Mouse (Mus musculus) mesoderm, embryonic 11.5 days (tissue): ENCODE measurements around the gene Elovl2.
A peak's percentile ranks its signal among the peaks of the same experiment; 100 is the strongest.
"Not testable (repeated sequence)": the region's sequence is repeated elsewhere in the genome, so short reads cannot be mapped to it uniquely, and the experiment has no call there.

Source experiments
- DNase-seq: peaks from one replicate; pipeline ENCODE4 v3.0.0-alpha.2; 2012; ENCODE audit warnings: low read depth, low spot score

Elovl2 gene

DNA sequence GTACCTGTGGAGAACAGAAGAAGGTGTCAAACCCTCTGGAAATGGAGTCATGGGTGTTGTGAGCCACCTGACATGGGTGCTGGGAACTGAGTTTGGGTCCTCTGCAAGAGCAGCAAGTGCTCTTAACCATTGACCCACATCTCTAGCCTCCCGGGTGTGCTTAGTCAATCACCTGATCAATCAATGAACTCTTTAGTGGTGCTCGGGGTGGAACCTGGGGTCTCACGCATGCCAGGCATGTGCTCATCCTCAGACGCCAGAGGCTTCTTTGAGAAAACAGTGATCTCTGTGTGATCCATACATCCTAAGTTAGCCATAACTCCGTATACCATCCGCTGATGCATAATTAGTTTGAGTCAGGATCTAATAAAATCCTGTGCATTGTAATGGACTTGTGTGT is 15.0 kb upstream of the Elovl2 start:
- DNase-seq, result no peak

DNA sequence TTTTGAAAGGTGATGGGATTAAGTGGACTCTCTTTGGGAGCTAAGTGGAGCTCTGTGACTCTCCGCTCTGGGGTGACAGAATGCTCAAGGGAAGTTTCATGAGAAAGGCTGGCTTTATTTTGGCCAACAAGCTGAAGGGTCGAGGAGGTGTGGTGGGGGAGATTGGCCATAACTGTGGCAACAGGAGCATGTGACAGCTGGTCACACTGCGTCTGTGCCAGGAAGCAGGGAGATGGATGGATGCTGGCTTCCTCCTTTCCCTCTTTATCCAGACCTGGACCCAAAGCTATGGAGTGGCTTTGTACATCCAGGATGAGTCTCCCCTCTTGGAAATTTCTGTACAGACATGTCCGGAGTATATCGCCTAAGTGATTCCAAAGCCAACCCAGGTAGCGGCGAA is 13.0 kb upstream of the Elovl2 start:
- DNase-seq, result no peak

DNA sequence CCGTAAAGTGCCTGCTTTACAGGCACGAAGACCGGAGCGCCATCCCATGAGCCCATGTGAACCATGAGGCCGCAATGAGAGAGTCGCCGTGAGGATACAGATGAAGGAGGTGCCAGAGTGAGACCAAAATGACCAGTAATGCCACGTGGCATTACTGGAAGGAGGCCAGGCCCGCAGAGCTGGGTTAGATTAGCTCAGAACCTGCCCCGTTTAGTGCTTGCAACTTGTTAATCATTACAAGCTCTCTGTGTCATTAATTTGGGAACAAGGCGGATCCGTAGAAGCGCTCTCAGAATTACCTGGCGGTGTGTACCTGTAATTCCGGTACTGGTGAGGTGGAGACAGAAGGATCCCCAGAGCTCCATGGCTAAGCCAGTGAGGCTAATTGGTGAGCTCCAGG is 12.0 kb upstream of the Elovl2 start:
- no peak for DNase-seq

DNA sequence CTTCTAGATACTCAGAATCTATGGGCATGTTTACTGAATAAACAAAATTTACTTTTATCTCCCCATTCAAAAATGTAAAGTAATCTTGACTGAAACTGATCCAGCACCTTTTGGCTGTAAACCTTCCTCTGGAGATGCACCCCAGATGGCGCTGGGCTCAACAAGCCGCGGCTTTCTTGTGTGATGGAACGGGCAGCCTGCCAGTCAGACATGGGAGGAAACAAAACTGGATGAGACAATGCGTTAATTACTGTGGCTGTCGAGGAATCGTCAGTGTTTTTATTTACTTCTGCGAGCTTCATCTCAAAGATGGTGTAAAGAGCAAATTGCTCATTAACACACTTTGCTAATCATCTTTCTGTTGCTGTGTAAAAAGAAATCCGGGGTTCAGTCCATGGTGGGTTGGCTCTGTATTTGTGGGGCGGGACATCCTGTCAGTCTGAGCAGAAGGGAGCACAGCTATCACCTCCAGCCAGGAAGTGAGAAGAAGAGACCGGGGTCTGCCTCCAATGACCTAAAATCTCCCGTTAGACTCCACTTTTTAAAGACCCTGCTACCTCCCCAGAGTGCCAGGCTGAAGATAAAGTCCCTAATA is 11.3 kb upstream of the Elovl2 start:
- no peak for DNase-seq

DNA sequence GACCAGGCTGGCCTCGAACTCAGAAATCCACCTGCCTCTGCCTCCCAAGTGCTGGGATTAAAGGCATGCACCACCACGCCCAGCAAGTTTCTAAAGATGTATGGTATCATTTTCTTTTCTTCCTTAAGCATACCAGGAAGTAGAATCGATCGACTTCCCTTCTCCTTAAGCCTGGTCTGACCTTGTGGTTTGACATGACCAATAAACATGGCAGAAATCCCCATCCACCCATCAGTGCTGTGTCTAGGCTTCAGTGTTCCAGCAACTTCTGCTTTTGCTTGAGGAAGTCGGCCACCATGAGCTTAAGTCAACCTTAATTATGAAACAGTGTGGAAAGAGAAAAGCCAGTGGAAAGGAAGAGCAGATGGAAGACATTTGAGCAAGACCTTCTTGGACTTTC is 10.1 kb upstream of the Elovl2 start:
- DNase-seq, result no peak

DNA sequence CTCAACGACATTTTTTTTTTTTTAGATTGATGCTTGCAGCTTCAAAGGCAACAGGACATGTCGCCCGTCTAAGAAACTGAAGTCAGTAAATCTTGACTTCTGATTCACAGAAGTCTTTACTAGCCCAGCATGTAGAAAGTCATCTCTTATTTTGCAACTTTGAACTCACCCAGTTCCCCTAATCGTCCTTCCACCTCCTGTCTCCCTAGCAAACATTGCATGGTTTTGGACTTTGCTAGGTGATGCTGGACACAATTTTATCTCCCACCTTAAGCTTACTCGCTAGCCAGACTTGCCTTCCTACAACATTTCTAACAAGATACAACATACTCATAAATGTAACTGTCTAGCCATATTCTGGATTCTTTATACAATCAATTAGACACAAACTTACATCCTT is 7.9 kb upstream of the Elovl2 start:
- DNase-seq, result no peak

DNA sequence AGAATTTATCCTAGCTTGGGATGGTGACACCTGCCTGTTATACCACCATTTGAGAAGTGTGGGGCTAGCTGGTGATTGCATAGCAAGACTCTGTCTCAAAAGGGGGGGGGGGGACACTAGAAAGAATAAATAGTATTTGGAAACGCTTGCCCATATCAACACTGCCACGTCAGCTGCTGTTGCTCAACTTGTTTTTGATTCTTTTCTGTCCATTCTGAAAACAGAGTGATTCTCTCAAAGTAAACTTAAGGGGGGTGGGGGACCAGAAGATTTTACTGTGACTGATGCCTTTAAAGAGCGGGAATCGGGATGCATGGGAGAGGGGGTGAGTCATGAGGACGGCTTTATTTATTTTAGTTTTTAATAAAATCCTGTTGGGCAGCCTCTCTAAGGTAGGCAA is 6.3 kb upstream of the Elovl2 start:
- no peak for DNase-seq

DNA sequence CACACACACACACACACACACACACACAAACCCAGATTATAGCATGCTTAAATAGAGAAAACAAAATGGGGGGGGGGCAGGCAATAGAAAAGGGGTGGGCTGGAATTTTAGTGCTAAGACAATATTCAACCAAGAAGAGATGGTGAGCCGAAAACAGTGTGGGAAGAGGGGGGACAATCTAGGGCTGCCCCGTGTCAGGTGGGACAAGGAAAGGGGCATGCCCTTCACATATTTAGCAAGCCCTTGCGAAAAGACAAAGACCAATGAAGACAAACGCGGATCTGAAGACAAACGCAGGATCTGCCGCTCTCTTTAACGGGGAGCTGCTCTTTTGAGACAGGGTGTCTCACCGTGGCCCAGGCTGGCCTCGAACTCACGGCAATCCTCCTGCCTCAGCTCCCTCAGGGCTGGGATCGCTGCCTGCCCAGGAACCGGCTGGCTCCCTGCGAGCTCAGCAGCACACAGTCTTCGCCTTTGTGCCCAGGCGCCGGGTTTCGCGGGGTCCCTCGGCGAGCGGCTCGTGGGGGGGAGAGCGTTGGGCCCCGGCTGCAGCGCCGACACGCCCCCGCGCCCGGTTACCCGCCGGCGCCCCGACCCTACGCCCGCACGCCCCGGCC is 410 bp downstream of the Elovl2 start:
- peak; percentile 56 for DNase-seq

DNA sequence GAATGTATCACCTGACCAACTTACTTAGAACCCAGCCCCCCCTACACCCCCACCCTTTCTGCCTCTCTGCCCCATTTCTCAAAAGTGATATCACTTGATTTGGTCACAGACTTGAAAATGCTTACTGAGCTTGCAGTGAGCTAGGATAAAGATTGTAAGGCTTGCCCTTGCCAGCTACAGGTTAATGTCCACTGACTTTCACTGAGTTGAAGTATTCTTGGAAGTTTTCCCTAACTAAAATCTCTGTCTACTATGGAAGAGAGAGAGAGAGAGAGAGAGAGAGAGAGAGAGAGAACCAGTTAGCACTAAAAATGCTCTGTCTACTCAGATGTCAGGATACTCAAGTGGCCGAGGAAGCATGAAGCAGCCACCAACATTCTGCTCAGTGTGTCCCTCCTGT is 1.1 kb downstream of the Elovl2 start:
- DNase-seq, result no peak

DNA sequence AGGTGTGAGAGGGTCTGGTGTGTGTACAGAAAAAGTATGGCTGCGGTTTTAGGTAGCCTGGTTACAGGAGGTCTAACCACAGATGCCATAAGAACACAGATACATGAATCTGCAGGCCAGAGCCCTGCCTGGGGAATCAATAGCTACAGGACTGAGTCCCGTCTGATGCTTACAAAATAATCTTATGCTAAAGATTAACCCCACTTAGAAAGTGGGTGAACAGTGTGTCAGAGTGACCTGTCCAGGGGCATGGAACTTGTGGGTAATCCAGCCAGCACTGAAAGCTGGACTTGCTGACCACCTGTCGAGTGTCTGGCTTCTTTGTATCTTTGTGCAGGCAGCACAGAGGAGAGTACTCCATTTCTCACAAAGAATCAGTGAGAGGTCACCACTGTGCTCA is 4.0 kb downstream of the Elovl2 start:
- no peak for DNase-seq

DNA sequence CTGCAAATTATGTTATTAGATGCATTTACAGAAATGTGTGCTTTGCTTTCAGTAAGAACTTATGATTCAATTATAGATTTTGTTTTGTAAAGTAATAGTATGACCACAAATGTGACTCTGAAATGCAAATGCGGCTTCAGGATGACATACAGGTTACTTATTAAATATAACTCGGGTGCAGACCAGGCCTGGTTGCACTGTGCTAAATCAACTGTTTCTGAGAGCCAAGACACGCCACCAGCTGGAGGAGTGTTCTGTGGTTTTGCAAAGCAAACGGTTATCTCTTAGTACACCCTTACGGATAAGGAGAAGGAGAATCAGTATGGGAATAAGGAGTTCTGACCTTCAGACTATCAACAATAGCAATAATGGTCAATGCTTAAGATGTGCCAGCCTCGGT is 4.5 kb downstream of the Elovl2 start:
- DNase-seq, result no peak

DNA sequence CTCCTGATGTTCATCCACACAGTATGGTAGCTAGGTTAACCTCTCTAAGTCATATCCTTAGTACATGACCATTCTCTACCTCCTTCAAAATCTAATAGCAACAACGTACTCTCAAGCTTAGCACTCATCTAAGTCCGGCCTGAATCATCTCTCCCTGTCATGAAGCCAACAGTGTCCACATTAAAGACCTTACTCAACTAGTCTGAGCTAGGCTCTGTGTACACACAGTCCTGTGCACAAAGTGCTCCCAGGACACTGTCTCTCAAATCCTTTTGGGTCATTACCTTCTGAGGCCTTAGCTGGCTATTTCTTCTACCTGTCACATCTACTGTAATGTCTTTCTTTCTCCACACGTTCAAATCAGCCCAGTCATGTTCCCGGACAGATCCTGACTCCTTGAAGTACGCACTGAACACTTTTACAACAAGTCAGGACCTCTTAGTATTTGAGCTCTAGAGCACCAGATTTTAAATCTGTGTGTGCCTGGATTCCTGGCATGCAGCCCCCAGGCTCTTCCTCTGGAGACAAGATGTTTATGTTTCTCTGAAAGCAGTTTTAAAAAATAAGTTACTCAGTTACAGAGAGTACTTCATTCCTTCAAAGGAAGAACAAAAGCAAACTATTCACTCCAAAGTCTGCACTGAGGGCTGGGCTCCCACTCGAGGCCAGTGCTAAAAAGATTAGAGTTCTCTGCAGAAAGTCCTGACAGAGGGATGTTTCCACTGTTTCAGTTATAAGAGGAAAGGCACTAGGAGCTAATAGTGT is 7.5 kb downstream of the Elovl2 start:
- DNase-seq, result no peak

DNA sequence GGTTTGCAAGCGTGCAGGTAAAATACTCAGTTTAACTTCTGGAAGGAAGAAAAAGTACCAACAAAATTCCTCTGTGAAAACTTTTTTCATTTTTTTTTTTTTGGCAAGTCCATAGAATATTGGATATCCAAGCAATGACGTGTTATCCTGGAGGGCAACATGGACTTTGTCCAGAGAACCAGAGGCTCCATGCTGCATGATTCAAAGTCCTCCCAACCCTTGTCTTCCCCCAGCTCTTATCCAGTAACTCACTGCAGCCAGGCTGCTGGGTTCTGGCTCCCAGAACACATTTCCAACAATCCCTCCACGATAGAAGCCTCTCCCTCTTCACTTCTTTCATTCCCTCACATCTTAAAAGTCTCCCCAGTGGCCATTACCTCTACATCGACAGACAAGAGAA is 8.9 kb downstream of the Elovl2 start:
- no peak for DNase-seq

DNA sequence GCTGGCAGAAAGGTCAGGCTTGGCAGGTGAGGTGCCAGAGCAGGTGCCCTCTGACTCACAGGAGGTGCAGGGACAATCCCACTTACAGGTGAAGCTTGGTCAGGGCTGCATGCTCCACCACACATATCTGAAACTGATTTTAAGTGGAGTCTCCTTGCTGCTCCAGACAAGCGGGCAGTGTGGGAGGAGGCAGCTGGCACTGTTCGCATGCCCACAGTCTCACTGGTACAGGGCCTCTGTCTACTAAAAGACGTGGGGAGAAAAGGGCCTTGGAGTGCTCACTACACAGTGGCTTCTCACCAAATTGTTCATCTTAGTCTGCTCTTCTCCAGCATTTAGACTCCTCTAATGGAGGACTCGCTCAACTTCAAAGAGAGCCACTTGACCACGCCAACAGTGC is 14.0 kb downstream of the Elovl2 start:
- DNase-seq, result no peak

DNA sequence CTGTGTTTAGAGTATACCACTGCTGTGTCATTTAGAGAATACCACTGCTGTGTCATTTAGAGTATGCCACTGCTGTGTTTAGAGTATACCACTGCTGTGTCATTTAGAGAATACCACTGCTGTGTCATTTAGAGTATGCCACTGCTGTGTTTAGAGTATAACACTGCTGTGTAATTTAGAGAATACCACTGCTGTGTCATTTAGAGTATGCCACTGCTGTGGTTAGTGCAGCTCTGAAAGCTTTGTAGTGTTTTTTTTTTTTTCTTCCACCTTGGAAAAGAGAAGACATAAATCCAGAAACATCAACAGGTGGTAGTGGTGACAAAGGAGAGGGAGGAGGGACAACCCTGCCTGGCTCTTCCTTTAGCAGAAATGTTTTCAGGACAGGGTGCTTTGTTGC is 14.6 kb downstream of the Elovl2 start:
- DNase-seq, result not testable (repeated sequence)

DNA sequence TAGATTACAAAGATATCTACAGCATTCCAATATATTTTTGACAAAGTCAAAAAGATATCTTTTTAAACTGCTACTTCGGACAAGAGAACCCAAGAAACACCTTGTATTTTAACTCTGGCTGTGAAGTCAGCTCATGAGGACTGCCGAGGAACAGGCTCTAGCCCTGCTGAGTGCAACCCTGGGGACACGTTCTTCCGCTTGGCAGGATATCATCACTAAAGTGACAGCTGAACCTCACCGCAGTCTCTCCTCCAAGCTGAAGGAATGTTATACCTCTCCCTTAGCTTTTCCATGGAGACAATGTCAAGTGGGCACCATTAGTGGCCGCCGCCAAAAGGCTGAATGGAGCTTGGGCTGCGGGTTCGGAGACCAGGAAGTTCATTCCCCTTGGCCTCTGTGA is 16.5 kb downstream of the Elovl2 start:
- no peak for DNase-seq

DNA sequence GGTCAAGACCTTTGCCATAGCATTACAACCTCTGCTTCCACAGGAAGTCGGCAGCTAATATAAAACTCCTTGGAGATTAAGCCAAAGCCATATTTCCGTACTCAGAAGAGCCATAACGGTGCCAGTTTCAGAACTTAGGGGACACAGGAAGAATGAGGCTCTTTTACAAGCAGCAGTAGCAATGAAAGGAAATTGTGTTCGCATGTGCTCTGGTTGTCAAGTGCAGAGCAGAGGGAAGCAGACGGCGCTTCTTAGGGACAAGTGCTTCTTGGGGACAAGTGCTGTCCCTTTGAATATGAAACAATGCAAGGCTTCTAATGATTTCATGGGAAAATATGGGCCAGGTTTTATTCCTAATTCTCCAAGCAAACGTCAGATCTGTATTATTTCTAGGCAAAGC is 16.9 kb downstream of the Elovl2 start:
- DNase-seq, result no peak

DNA sequence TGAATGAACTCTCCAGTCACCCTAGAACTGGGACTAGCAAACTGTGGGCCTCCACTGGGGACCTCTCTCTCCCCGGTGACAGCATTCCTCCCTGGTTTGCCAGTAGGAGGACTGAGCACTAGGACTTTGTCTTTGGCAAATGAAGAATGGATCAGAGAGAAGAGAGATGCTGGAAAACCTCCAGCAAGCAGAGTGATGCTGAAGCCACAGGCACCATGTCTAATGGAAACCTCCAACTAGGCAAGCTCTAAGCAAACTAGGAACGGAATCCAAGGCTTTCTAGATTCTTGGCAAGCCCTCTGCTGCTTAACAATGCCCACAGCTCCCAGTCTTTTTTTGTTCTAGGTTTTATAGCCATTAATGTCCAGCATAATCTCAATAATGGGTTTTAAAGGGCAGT is 19.3 kb downstream of the Elovl2 start:
- DNase-seq, result no peak

DNA sequence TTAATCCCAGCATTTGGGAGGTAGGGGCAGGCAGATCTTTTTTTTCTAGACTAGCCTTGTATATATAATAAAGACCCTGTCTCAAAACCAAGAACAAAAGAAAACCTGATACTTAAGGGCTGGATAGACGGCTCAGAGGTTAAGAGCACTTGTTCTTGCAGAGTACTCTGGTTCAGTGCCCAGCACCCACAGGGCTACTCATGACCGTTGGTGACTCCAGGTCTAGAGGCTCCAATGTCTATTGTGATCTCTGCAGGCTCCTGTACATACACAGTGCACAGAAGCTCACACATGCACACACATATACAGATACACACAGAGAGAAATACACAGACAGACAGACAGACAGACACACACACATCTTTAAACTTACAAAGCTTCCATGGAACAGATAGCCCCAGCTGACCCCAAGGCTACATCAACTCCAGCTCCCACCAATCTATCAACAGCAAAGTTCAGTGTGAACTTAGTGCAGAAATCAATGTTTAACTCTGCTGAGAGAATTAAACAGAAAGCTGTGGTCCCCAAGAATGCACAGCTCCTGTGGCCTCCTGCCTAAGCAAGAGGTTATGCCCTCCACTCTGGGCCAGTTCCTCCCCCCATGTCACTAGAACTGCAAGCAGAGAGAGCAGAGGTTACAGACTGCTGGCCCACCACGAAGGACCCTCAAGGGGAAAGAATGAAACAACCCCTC is 24.4 kb downstream of the Elovl2 start:
- DNase-seq, result no peak

DNA sequence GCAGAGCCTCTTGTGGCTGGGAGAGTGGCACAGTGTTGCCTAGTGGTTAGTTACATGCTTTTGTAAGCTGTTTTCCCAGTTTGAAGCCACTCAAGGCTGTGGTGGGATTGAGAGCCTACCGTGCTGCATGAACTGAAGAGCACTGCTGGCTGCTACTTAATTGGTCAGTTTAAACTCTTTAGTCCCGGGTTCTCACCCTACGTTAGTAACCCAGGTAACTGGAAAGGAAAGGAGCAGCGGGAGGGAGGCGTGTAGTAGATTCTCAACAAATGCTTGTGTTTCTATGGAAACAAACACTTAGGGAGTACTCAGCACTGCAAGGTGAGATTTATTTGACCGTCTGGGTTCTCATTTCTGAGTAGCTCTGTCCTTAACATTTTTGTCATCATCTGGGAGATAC is 32.3 kb downstream of the Elovl2 start:
- no peak for DNase-seq

DNA sequence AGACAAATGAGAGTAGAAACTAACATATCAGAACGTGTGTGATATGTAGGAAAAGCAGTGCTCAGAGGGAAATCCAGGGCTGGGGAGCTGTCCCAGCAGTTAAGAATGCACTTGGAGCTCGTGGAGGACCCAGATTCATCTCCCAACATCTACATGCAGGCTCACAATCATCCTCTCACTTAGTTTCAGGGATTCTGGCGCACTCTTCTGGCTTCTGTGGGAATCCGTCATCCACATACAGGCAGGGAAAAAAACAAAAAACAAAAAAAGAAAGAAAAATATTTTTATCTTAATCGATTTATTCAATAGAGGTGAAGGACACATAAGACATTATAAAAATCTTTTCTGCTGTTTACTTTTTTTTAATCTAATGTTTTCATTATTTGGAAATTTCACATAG is 61.8 kb downstream of the Elovl2 start:
- no peak for DNase-seq

DNA sequence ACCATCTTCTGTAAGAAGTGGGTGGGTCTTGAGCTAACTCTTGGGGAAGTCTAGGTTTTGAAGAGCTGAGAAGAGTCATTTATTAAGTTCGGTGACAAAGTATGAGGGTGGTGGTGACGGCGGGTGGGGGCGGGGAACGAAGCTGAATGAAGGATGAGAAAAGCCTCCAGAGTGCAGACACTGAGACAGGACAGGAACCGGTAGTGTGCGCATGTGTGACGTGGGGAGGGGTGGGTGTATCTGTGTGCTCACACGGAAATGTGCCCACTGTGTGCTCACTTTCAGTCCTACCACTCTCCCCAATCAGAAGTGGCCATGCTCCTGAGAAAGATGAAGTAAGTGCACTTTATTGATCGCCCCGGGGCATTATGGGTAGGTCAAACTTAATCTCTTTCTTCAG is 67.1 kb downstream of the Elovl2 start:
- no peak for DNase-seq

DNA sequence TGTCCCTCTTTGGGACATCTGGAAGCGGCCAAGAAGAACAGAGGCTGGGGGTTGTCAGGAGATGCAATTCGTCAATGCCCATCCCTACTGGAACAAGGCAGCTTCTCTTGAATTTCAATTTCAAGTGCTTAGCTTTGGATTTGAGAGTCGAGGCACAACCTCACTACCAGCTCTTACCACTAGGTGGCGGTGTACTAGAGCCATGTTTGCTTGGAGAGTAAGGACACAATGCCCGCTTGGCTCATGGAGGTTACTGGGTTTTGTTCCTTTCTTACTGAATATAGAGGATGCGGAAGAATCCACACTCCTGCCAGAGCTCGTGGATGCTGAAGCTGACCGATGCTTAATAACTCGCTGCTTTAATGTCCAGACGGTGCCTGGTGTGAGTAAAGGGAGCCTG is 73.9 kb downstream of the Elovl2 start:
- peak; percentile 61 for DNase-seq
